Mouse (Mus musculus) bone marrow macrophage, adult 2 months (primary cell): ENCODE data around the gene Plpp6. TPM values are rescaled to one million over a fixed set of nuclear protein-coding genes. Genes with fewer than 3 reads are reported as not detected.

ENCODE experiments used
- H3K27ac ChIP-seq: 2 replicates; pipeline ENCODE4 v1.5.1; 2012; ENCODE audit warnings: low read depth, low read length; ENCODE audit not compliant: insufficient read depth
- H3K4me1 ChIP-seq: 2 replicates; pipeline ENCODE4 v1.6.1; 2012; ENCODE audit warnings: low read length; ENCODE audit not compliant: control insufficient read depth, insufficient read depth
- H3K4me3 ChIP-seq: 2 replicates; pipeline ENCODE4 v1.5.1; 2012; ENCODE audit warnings: mild to moderate bottlenecking, low read length, moderate library complexity; ENCODE audit not compliant: insufficient read depth
- CTCF ChIP-seq: IDR thresholded peaks from 2 replicates; pipeline ENCODE4 v1.5.1; 2012; ENCODE audit warnings: low read depth, mild to moderate bottlenecking, low read length, moderate library complexity
- POLR2A ChIP-seq: IDR thresholded peaks from 2 replicates; pipeline ENCODE4 v1.6.1; 2012; ENCODE audit warnings: mild to moderate bottlenecking, low read depth, low read length, borderline replicate concordance
- polyA plus RNA-seq: library from polyadenylated mRNA; stranded (reverse); fragments of >200 nt; gene quantifications from 2 replicates; pipeline ENCODE4 v1.2.4, GENCODE M21; 2012; ENCODE audit not compliant: missing spikeins, insufficient read depth, insufficient read length

The Plpp6 gene
- polyA plus RNA-seq = 13.0 and 14.5 TPM in 2 replicates

DNA sequence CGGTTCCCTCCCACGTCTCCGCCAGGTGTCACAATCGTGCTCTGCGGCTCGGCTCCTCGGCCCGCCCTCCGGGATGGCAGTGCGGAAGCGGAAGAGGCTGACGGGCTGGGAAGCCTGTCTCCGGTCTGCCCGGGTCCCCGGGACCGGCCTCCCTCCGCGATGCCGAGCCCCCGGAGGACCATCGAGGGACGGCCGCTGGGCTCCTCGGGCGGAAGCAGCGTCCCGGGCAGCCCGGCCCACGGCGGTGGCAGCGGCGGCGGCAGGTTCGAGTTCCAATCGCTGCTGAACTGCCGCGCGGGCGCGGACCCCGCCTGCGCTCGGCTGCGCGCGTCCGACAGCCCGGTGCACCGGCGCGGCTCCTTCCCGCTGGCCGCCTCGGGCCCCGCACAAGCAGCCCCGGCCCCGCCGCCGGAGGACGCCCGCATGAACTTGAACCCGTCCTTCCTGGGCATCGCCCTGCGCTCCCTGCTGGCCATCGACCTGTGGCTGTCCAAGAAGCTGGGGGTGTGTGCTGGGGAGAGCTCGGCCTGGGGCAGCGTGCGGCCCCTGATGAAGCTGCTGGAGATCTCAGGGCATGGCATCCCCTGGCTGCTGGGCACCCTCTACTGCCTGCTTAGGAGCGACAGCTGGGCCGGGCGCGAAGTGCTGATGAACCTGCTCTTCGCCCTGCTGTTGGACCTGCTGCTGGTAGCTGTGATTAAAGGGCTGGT, at the start of gene Plpp6:
Plpp6 (plus strand) TSS at position 112 of the 710 bp plus-strand sequence.
- Histone ChIP-seq H3K4me1 (peaks cover 14% of the 10 kb centered on the region), H3K27ac (no peak within 1 kb of the TSS), H3K4me3 (peak within 1 kb of the TSS; percentile 86)
- TF ChIP-seq CTCF = no peak

- TF ChIP-seq CTCF = no peak
- TF ChIP-seq POLR2A = no peak
- Histone ChIP-seq H3K4me1 (peaks cover 9% of the 10 kb centered on the region; the same call in 1 of the 2 replicates), H3K27ac (no peak overlapping the region), H3K4me3 (no peak overlapping the region)
Measured at GRCm38 (mm10) chr19:28914598-28914997, 49.2 kb upstream of the Plpp6 start.

- Histone ChIP-seq H3K27ac (no peak overlapping the region), H3K4me1 (peaks cover 9% of the 10 kb centered on the region; the same call in 1 of the 2 replicates), H3K4me3 (no peak overlapping the region)
- TF ChIP-seq CTCF (no peak), POLR2A (no peak)
Measured at GRCm38 (mm10) chr19:28915602-28916250, 48.0 kb upstream of the Plpp6 start.

GRCm38 (mm10) chr19:28916492-28916891, 47.3 kb upstream of the Plpp6 start:
- TF ChIP-seq CTCF (no peak), POLR2A (no peak)
- peaks cover 9% of the 10 kb centered on the region; the same call in 1 of the 2 replicates for H3K4me1 ChIP-seq
- no peak overlapping the region for H3K4me3 ChIP-seq
- no peak overlapping the region for H3K27ac ChIP-seq

GRCm38 (mm10) chr19:28917839-28918238, 45.9 kb upstream of the Plpp6 start:
- Histone ChIP-seq H3K4me1 (peaks cover 9% of the 10 kb centered on the region; the same call in 1 of the 2 replicates), H3K27ac (no peak overlapping the region), H3K4me3 (no peak overlapping the region)
- TF ChIP-seq CTCF (no peak), POLR2A (no peak)

- TF ChIP-seq POLR2A = no peak
- no peak for TF ChIP-seq CTCF
- no peak overlapping the region for H3K27ac ChIP-seq
- no peak overlapping the region for H3K4me3 ChIP-seq
- H3K4me1 ChIP-seq = no peaks in the 10 kb centered on the region
Measured at GRCm38 (mm10) chr19:28926366-28926765, 37.4 kb upstream of the Plpp6 start.

- no peak overlapping the region for H3K4me3 ChIP-seq
- TF ChIP-seq CTCF (no peak), POLR2A (no peak)
- H3K27ac ChIP-seq = no peak overlapping the region
- H3K4me1 ChIP-seq = no peaks in the 10 kb centered on the region
Measured at GRCm38 (mm10) chr19:28927396-28927795, 36.4 kb upstream of the Plpp6 start.

GRCm38 (mm10) chr19:28929034-28929433, 34.7 kb upstream of the Plpp6 start:
- no peak overlapping the region for H3K4me3 ChIP-seq
- no peak overlapping the region for H3K27ac ChIP-seq
- no peak for TF ChIP-seq CTCF
- no peak for TF ChIP-seq POLR2A
- H3K4me1 ChIP-seq = no peaks in the 10 kb centered on the region

GRCm38 (mm10) chr19:28934897-28935296, 28.9 kb upstream of the Plpp6 start:
- H3K27ac ChIP-seq = no peak overlapping the region
- H3K4me1 ChIP-seq = no peaks in the 10 kb centered on the region
- no peak overlapping the region for H3K4me3 ChIP-seq
- no peak for TF ChIP-seq CTCF
- TF ChIP-seq POLR2A = no peak
